Mouse (Mus musculus) layer of hippocampus, adult 2 months (tissue): ENCODE data around the gene 1700016H13Rik. TPM values are rescaled to one million over a fixed set of nuclear protein-coding genes. Genes with fewer than 3 reads are reported as not detected.

Experiments used
- DNase-seq, 2 experiments: peaks; one replicate each; pipeline ENCODE4 v3.0.0; 2022; ENCODE audit warnings: low spot score in 2 of 2
- H3K27ac ChIP-seq: fragments of 200-600 bp; 2 replicates; pipeline ENCODE4 v1.8.1; 2022
- H3K4me3 ChIP-seq: fragments of 200-600 bp; 2 replicates; pipeline ENCODE4 v1.8.1; 2022; ENCODE audit warnings: mild to moderate bottlenecking
- CTCF ChIP-seq: fragments of 200-600 bp; conservative IDR thresholded peaks from 2 replicates; pipeline ENCODE4 v1.8.1; 2022; ENCODE audit warnings: antibody characterized with exemption, mild to moderate bottlenecking, moderate library complexity
- long read RNA-seq, 2 experiments: library from polyadenylated mRNA; stranded (forward); transcript quantifications; one replicate each; pipeline ENCODE4 v2.0.0; 2021; ENCODE audit warnings: borderline mapping rate in 2 of 2
- total RNA-seq, 2 experiments: library from RNA; stranded (reverse); gene quantifications; 2 replicates each; pipeline ENCODE4 v1.2.3; 2021

The 1700016H13Rik gene
- total RNA-seq = not detected
- long read RNA-seq, experiment 1 = 0 reads
- long read RNA-seq, experiment 2 = 0 reads

DNA sequence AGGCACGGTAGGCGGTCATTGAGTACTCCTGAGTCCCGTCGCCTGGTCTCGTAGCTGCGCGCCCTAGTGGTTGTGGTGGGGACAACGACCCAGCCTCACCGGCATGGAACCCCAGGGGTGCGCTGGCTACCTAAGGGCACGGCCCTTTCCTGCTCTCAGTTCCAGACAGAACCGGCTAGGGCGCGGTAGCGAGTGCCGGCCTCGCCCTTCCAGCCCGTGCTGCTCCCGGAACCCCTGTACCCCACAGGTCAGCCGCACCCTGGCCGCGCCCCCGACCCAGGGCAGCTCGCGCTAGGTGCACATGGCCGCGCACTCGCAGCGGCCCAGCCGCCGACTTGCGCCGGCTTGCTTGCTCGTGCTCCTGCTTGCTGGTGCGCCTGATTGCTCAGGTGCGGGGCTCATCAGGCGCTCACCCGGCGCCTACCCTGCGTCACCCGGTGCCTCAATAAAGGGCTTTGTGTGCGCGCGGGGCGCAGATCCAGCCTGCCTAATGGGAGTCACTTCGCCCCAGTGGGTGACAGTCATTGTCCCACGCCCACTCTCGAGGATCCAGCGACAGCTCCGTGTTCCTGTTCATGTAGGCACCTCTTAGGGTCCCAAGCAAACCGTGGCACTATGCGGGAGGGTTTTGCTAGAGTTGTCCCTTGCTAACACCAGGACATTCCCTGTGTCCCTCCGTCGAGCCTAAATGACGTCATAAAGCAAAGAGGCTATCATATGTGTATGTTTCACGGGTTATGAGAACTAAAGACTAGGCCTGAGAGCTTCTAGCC lies at the start of gene 1700016H13Rik:
Gene 1700016H13Rik, minus strand, starts transcription at position 665 of the 773 bp plus-strand sequence.
- TF ChIP-seq CTCF = peak; percentile 69
- Histone ChIP-seq H3K4me3 (peak within 1 kb of the TSS; percentile 64), H3K27ac (peak within 1 kb of the TSS; percentile 70; the same call in 1 of the 2 replicates)
- peak in 1 of 2 experiments; percentile 64 for DNase-seq

DNA sequence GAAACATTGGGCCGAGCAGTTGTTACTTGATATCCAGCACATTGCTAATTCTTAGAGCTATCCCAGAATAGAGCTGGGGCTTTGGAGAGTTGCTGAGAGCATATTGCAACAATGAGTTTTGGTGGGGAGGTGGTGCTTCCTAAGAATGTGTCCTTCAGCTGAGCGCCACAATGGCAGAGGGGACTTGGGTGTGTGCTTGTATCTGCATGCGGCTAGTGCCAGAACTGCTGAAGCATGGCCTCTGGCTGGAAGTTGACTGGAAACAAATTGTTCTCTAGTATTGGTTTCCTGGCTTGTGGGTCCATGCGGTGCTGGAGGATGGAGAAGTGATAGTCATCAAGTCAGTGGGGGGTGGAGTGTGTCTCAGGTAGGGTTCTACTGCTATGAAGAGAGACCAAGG lies 49.5 kb upstream of the 1700016H13Rik start:
- no peak overlapping the region for H3K27ac ChIP-seq

DNA sequence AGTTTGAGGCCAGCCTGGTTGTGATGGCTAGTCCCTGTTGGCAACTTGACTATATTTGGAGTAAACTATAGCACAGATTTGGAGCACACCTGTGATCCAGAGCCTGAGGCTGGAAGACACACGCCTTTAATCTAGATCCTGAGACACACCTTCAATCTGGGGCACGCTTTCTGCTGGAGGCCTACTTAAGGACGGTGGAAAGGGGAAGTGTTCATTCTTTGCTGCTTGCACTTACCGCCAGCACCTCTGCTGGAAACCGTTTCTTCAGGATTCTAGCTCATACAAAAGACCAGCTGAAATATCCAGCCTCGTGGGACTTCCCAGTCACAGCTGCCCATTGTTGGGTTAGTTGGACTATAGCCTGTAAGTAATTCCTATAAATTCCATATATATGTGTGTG lies 46.7 kb upstream of the 1700016H13Rik start:
- Histone ChIP-seq H3K27ac (no peak overlapping the region), H3K4me3 (no peak overlapping the region)
- DNase-seq = no peak
- no peak for TF ChIP-seq CTCF

More for the DNA sequence above, 49.5 kb upstream of the 1700016H13Rik start:
- H3K4me3 ChIP-seq = no peak overlapping the region
- TF ChIP-seq CTCF = no peak
- DNase-seq = no peak

DNA sequence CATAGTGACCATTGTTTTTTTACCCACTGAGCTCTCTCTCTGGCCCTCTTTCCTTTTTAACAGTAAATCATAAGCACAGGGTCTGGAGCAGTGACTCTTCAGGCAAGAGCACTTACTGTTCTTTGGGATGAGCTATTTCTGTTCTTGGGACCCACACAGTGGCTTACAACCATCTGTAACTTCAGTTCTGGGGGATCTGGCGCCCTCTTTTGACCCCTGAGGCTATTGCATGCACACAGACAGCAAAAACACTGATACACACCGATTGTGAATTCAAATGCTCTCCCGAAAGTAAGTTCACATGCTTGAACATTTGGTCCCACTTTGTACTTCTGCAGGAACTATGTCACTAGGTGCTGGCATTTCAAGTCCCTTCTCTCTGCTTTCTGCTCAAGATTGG lies 45.7 kb upstream of the 1700016H13Rik start:
- Histone ChIP-seq H3K27ac (no peak overlapping the region), H3K4me3 (no peak overlapping the region)
- TF ChIP-seq CTCF = peak; percentile 56
- no peak for DNase-seq

DNA sequence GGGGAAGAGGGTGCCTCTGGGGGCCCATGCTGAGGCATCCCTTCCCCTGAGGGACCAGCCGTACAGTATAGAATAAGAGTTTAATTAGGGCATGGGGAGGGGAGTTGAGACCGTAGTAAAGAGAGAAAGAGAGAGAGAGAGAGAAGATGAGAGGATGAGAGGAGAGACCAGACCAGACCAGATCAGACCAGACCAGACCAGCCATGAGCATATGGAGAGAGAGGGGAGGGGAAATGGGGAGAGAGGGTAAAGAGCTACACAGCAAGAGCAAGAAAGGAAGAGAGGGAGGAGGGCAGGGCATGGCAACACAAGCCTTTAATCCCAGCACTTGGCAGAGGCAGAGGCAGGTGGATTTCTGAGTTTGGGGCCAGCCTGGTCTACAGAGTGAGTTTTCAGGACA lies 44.9 kb upstream of the 1700016H13Rik start:
- H3K4me3 ChIP-seq = no peak overlapping the region
- no peak overlapping the region for H3K27ac ChIP-seq
- DNase-seq = no peak
- TF ChIP-seq CTCF = no peak

DNA sequence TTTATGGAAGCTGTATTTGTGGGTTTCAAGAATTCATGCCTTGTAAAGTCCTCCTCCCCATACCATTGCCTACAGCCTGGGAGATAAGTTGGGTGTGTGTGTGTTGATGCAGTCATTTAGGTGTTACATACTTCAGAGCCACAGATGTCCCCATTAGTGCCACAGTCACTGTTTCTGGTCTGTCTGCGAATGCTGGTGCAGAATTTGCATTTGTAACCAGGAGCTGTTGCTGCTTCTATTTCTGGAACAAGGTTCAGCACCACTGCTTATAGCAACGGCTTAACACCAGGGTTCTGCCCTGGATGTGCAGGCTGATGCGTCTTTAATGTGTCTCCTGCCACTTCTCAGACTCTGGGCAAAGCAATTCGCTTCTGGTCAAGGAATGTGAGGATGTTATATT lies 43.7 kb upstream of the 1700016H13Rik start:
- TF ChIP-seq CTCF = no peak
- DNase-seq = no peak
- H3K4me3 ChIP-seq = no peak overlapping the region
- H3K27ac ChIP-seq = no peak overlapping the region

DNA sequence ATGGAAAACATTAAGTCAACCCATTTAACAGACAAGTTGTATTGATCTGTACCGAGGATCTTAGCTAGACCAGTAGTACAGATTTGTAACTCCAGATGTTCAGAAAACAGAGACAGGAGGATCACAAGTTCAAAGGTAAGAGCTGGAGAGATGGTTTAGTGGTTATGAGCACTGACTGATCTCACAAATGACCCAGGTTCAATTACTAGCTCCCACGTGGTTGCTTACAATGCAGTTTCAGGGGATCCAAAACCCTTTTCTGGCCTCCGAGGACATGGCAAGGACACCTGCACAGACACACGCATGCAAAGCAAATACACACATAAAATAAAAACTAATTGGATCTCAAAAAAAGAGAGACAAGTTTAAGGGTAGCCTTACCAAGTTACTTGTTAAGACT lies 42.8 kb upstream of the 1700016H13Rik start:
- H3K4me3 ChIP-seq = no peak overlapping the region
- no peak for DNase-seq
- no peak overlapping the region for H3K27ac ChIP-seq
- TF ChIP-seq CTCF = no peak

DNA sequence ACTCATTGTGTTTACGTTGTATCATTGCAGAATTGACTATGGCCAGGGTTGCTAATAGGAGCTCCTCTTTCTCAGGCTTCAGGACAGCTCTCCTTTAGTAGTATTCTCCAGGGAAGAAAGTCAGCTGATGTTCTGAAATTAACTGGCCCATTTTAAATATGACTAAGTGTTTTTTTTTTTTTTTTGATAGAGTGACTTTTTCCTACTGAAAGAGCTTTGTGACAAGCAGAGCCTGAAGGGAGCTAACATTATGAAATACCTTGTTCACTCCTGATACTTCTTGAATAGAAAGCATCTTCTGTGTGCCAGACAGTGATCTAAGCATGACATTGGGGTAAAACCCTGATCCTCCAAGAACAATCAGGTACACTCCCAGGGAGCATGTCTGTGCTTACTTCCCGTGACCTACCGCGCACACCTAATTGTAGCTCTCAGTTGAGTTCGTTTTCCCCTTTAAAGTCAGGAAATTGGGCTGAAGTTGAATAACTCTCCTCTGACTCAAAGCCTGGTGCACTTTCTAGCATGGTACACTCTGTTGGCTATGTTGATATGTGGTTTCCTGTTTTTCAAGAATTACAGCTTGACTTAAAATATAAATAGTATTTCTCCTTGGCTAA lies 42.2 kb upstream of the 1700016H13Rik start:
- Histone ChIP-seq H3K27ac (no peak overlapping the region), H3K4me3 (no peak overlapping the region)
- DNase-seq = no peak
- no peak for TF ChIP-seq CTCF

DNA sequence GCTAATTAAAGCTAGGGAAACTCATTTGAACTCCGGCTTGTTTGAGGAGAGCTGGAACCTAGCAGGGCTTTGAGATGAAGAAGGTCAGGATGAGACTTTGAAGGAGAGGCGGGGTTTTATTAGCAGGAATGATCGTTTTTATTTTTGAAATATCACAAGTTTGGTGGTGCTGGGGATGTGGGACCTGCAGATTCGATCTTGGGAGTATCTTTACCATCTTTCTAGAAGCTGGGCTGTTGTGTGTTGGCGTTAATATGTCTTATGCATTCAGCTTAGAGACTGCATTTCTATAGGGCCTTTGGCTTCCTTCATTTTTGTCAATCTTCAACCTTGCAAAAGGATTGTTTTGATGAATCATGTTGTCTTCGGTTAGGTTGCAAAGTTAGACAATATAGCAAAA lies 38.3 kb upstream of the 1700016H13Rik start:
- DNase-seq = no peak
- no peak for TF ChIP-seq CTCF
- Histone ChIP-seq H3K4me3 (no peak overlapping the region), H3K27ac (no peak overlapping the region)

DNA sequence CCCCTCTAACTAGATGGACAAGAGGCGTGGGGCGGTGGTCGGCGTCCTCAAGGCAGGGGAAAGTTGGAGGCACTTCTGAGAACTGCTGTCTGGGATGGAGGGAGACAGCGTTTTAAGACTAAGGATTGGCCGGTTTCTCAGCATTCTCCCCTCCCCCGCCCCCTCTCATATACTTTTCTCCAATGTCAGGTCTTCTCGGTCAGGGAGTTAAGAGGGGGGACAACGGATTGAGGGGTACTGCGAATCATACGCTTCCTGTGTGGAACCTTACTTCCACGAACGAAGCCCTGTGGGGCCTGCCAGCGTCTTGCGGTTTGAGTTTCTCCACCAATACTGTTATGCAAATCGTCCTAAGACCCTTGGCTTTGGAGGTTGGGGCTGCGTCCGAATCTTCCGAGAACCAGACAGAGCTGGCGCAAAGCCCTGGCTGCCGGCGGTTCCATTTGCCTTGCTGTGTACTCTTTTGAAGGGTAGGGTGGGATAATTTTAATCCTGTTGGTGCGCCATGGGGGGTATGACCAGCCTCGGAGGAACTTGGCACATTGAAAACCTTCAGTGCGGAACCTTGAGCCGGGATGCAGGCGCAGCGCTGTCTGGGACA lies 37.3 kb upstream of the 1700016H13Rik start:
- TF ChIP-seq CTCF = no peak
- Histone ChIP-seq H3K4me3 (peak overlapping the region; percentile 56), H3K27ac (no peak overlapping the region)
- DNase-seq = no peak

DNA sequence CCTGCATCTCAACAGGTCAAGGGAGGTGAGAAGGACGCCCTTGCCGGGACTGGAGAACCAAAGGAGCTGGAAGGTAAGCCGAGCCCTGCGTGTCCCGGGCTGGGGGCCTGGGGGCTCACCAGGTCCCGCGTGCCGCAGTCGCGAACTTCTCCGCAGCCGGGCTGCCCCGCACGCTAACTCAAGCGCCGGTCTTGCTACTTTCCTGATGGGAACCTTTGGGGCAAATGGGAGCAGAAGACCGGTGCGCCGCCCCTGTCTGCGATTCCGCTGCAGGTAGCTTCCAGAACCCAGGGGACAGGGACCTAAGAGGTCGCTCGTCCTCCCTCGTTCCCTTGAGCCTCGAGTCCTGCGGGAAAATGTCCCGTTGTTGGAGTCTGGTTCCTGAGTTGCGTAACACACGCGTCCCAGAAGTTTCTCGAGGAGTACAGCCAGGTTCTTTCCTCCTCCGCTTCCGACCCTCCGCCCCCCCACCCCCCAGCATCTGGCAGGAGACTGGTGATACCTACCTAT lies 36.8 kb upstream of the 1700016H13Rik start:
- TF ChIP-seq CTCF = no peak
- DNase-seq = no peak
- H3K27ac ChIP-seq = peak overlapping the region; percentile 69
- H3K4me3 ChIP-seq = peak overlapping the region; percentile 56

DNA sequence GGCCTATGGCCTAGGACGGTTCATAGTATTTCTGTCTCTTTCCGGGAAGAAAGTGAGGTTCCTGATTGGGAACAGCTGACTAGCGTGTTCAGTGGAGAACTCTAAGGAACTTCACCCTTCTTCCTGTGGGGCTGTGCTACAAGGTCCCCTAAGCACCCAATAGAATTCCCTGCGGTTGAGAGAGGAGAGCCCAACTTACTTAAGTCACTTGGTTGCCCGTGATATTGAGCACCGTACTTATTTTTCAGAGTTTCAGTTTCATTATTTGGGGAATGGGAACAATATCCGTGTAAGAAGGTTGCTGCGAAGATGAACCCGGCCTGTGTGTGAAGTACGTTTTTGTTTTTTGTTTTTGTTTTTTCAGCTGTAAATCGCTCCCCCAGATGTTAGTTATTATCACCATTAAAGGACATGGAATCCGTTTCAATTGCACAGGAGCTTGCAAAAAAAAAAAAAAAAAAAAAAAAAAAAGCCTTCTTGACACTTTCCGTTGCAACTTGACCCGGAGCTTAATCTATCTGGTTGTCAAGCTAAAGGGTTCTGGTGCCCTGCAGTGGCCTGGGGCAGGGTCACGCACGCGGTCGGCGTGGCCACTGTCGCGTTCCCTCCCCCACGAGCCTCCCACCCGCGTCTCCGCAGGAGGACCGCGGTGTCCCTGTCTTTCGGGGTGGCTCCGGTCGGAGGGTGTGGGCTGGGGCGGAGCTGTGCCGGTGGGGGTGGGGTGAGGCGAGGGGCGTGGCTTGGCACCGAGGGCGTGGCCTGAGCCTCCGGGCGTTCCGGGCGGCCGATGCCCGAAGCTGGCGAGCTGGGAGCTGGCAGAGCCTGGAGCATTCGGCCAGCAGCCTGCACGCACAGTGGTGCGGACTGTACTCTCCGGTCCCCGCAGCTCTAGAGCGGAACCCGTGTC lies 36.1 kb upstream of the 1700016H13Rik start, which contains the start of gene Aff1:
Gene Aff1, plus strand, starts transcription at position 751 of the 907 bp plus-strand sequence.
- Histone ChIP-seq H3K4me3 (peak within 1 kb of the TSS; percentile 56), H3K27ac (peak within 1 kb of the TSS; percentile 69)
- peak; percentile 61 to 73 for DNase-seq
- TF ChIP-seq CTCF = no peak
